Mouse (Mus musculus) left cerebral cortex, postnatal 36 days (tissue): ENCODE data around the gene Rhbdd2. TPM values are rescaled to one million over a fixed set of nuclear protein-coding genes. Genes with fewer than 3 reads are reported as not detected.

Experiments
- DNase-seq, 2 experiments: peaks; one replicate each; pipeline ENCODE4 v3.0.0; 2021 to 2022; ENCODE audit warnings: low spot score in 2 of 2, mixed read lengths in 1 of 2
- intact Hi-C: fragments of 180-260 bp; cut with DNase I; formaldehyde crosslinking; loops from one replicate; pipeline ENCODE4 v1.15.1; 2025
- total RNA-seq, 2 experiments: library from RNA; stranded (reverse); gene quantifications; 2 replicates each; pipeline ENCODE4 v1.2.3; 2021

Gene Rhbdd2
- total RNA-seq, 2 experiments from 2014 or later: 77.2 to 90.2 TPM

DNA sequence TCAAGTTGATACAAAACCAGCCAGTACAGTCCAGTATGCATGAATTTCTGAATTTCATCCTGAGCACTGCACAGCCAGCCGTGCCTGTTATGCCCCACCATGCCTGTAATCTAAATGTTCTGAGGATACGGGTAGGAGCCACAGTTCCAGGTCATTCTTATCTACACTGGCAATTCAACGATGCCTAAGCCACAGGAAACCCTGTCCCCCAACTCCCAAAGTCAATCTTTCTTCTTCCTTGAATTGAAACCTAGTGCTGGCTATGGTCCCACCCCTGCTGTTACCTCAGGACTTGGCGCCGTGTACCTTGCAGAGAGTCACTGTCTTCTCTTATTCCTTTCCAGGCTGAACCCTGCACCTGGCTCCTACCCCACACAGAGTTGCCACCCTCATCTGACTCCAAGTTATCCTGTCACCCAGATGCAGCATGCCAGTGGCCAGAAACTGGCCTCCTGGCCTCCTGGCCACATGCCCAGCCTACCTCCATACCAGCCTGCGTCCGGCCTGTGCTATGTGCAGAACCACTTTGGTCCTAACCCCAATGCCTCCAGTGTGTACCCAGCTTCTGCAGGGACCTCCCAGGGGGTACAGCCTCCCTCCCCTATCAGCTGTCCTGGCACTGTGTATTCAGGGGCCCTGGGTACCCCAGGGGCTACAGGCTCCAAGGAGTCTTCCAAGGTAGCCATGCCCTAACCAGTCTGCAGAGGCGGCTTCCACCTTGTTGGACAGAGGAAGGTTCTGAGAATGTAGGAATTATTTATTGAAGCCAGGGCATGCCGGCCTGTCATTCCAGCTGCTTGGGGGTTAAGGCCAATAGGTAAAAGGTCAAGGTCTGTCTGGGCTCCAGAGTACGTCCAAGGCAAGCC lies 10.5 kb downstream of the Rhbdd2 start:
- DNase-seq: no peak
- intact Hi-C loops: no loop called here

DNA sequence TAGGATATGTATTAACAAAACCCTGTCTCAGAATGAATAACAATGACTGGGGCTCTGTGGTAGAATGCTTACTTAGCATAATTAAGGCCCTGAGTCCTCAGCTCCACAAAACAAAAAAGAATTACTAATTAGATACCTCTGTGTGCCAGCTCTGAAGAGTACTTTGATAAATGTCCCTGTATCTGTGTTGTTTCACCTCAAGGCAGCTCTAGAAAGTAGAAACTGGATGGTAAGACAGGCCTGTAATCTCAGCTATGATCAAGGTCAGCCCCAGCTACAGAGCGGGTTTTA lies 11.1 kb downstream of the Rhbdd2 start:
- intact Hi-C loops: no loop called here

DNA sequence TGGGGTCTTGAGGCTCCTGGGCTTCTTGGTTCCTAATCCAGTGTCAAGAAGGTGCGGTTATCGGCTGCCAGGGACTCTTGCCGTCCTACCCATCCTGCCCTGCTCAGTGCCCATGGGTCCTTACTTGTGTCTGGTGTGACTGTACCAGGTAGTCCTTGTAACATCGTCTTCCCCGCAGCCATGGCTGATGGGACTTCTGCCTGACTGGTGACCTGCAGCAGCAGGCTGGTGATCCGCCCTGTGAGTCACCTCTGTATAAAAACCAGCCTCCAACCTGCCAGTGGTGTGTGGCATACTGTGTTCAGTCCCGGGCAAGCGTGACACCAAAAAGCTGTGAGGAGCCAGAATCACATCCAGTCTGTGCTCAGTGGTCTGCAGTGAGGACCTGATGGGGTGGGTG lies 11.5 kb downstream of the Rhbdd2 start:
- DNase-seq: no peak
- intact Hi-C loops: no loop called here

More for the DNA sequence above, 11.1 kb downstream of the Rhbdd2 start:
- no peak for DNase-seq

DNA sequence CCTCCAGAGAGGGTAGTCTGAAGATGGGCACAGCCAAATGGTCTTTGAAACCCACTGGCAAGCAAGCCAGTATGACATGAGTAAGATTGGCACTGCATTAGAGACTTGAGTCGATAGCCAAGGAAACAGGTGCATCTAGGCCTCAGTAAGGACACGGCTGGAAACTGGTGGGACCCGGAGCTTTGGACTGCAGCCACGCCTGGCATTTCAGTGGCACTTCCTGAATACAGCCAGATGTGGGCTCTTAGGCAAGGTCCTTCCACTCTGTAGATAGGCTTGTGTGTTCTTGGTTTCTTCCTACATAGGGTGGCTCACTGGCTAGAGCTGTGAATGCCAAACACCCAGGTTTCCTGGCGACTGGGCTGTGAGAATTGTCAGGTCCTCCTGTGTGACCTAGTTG lies 12.9 kb downstream of the Rhbdd2 start:
- intact Hi-C loops: no loop called here
- DNase-seq: no peak

DNA sequence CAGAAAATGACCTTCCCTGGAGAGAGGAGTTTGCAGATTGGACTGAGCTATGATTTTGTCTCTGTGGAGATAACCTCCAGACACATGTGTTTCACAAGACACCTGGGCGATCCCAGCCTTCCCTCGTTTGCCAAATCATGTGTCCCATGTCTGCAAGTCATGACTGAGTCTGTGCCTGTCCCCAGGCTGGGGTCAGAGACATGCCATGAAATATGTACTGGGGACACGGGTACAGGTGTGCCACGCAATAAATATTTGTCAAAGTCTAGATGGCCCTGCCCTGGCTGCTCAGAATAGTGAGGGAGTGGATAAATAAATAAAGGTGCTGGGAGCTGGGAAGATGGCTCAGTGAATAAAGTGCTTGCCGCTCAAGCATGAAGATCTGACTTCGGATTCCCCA lies 13.6 kb downstream of the Rhbdd2 start:
- intact Hi-C loops: no loop called here
- no peak for DNase-seq

GRCm38 (mm10) chr5:135648461-135649308 lies 16.3 kb downstream of the Rhbdd2 start:
- no peak for DNase-seq
- intact Hi-C loops: no loop called here

GRCm38 (mm10) chr5:135649309-135649633 lies 16.9 kb downstream of the Rhbdd2 start:
- no peak for DNase-seq
- intact Hi-C loops: no loop called here

DNA sequence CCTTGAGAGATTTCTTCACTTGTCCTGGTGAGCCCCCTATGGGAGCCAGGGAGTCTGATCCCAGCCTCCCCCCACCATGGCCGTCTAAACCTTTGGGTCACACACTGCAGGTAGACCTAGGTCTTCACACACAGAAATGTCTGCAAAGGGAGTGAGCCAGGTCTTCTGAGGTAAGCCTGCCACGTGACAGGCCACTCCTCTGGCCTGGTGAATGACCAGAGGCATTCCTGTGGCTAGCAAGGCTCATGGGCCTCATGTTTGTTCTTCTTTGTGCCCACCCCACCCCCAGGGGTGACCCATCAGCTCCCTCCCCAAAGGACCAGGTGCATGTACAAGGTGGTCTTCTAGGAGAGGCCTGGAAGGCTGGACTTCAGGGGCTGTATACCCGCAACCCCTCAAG lies 19.1 kb downstream of the Rhbdd2 start:
- intact Hi-C loops: no loop called here
- no peak for DNase-seq

GRCm38 (mm10) chr5:135653209-135653608 lies 20.8 kb downstream of the Rhbdd2 start:
- intact Hi-C loops: no loop called here
- DNase-seq: no peak

- intact Hi-C loops: no loop called here
- no peak for DNase-seq
These were observed 23.6 kb downstream of the Rhbdd2 start for GRCm38 (mm10) chr5:135656046-135656445.

DNA sequence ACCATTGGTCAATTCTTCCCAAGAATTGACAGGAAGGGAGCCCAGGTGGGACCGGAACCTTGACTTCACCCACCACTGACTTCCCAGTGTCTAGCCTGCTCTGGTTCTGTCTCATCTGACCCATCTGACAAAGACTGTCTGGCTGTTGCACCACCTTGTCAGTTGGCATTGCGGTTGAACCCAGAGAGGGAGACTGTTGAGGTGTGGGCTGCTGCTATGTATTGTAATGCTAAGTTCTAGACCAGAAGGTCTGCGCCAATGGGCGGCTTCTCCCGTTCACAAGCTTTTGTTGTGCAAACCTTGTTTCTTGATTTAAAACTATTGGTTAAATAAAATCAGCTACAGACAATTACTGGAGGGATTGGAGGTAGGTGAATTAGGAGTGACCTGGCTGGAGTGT lies 24.7 kb downstream of the Rhbdd2 start:
- intact Hi-C loops: no loop called here
- DNase-seq: no peak

DNA sequence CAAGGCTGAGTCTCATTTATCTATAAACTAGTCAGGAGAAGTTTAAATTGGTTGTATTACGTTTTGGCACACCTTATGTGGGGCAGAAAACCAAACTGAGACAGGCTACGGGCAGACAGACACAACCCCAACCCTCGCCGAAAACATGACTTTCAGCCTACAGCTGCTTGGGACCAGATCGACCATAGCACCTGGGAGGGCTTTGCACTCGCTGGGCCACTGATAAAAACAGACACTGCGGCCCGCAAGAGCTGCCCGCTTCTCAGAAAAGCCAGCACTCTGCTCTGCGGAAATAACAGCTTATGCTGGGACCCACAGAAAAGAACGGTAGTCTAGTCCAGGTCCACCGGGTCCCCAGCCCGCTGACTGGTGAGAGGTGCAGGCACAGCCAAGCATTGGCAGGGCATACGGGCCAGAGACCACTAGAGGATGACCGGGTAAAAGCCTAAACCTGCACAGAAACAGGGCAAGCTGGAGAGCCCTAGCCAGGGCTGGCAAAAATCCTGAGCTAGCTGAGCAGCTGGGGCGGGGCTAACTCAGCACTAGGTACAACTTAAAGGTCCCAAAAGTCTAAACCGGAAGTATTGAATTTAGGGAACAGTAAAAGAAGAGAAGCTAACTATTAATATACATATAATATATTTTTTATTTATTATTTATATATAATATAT lies 25.4 kb downstream of the Rhbdd2 start:
- DNase-seq: no peak
- intact Hi-C loops: no loop called here

- DNase-seq: no peak
- intact Hi-C loops: no loop called here
These were observed 27.5 kb downstream of the Rhbdd2 start for GRCm38 (mm10) chr5:135659956-135660355.

DNA sequence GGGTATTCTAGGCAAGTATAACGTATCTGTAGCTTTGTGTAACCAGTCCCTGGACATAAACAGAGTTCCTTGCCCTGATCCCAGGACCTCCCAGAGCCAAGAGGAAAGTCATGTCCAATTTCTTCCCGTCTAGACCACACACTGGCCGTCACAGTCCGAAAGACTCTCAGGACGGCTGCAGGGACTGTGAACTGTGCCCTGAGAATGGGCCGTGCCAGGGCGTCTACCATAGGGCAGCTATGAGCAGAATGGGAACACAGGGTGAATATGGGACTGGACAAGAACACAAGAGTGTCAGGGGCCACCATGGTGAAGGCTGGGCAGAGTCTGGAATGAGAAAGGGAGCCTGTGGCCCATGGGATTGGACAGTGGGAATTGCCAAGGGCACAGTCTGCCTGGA lies 28.1 kb downstream of the Rhbdd2 start:
- intact Hi-C loops: no loop called here
- no peak for DNase-seq

GRCm38 (mm10) chr5:135666890-135667289 lies 34.5 kb downstream of the Rhbdd2 start:
- DNase-seq: no peak
- intact Hi-C loops: no loop called here

DNA sequence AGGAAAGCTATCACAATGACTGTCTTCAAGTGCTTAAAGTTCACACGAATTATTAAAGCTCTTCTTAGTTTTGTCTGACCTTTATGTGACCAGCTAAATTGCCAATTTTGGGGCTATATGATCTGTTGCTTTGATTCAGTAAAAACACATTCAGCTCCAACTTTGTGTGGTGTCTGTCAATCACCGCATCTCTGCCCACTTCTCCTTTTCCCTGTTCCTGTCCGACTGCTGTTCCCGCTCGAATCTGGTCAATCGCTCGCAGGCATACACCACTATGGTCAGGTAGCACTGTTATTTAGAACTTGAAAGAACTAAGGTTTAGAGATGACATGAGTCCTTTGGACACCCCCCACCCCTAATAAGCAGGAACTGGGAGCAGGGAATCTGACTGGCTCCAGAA lies 35.7 kb downstream of the Rhbdd2 start:
- DNase-seq: no peak
- intact Hi-C loops: no loop called here

DNA sequence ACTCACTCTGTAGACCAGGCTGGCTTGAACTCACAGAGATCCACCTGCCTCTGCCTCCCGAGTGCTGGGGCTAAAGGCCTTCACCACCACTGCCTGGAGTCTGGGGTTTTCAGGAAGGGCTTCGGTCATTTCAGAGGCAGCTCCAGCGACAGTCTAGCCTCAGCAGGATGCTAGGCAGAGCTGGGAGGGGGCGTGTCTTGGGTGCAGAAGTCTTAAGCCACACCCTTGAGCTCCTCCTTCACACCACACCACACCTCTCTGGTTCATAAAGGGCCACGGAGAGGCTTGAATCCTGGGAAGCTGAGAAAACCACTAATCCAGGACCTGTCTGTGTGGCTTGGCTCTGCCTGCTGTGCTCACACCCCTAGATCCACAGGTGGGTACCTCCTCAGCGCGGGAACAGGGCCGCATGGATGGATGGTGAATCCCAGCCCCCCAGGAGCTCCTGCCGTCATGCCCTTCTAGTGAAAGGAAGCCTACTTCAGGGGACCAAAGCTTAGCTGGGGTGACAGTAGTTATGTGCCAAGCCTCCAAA lies 37.4 kb downstream of the Rhbdd2 start, which contains the start of gene Por:
Gene Por (plus strand): TSS at position 293 of the 535 bp plus-strand sequence.
- intact Hi-C loops: no loop called here
- no peak for DNase-seq

GRCm38 (mm10) chr5:135670881-135671280 lies 38.5 kb downstream of the Rhbdd2 start:
- DNase-seq: no peak

DNA sequence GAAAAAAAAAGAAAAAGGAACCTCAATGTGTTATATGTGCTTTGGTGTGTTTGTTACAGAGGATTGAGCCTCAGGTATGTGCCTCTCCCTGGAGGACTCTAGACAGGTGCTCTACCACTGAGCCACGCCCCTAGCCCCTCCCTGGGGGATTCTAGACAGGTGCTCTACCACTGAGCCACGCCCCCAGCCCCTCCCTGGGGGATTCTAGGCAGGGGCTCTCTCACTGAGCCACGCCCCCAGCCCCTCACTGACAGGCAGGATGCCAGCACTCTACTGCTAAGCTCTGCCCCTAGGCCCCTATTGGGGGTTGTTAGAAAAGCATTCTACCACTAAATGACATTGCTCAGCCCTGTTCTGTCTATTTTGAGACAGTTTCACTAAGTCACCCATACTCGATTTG lies 40.1 kb downstream of the Rhbdd2 start:
- intact Hi-C loops: no loop called here
- no peak for DNase-seq

More at GRCm38 (mm10) chr5:135670881-135671280, 38.5 kb downstream of the Rhbdd2 start:
- intact Hi-C loops: no loop called here

GRCm38 (mm10) chr5:135672980-135673379 lies 40.6 kb downstream of the Rhbdd2 start:
- DNase-seq: no peak
- intact Hi-C loops: no loop called here
